Mouse (Mus musculus) megakaryocyte, embryonic 14.5 days (primary cell): ENCODE results near the gene 4932438H23Rik.

ENCODE experiments used
- FLI1 ChIP-seq: IDR thresholded peaks from 2 replicates; pipeline ENCODE4 v1.6.1; 2012; ENCODE audit warnings: low read length, inconsistent platforms, mixed read lengths
- GATA1 ChIP-seq: IDR thresholded peaks from 3 replicates; pipeline ENCODE4 v1.6.1; 2012; ENCODE audit warnings: mixed read lengths, low read length, inconsistent platforms, borderline replicate concordance

GRCm38 (mm10) chr16:91056043-91056821 lies 38.7 kb downstream of the 4932438H23Rik start:
- TF ChIP-seq GATA1 = no peak
- no peak for TF ChIP-seq FLI1
